Mouse (Mus musculus) testis, adult 10 weeks (tissue): ENCODE data around the gene Cemip. TPM values are rescaled to one million over a fixed set of nuclear protein-coding genes. Genes with fewer than 3 reads are reported as not detected.

ENCODE experiments used
- polyA plus RNA-seq: library from polyadenylated mRNA; stranded (reverse); fragments of 350-450 nt; fragmentation: Illumina TruSeq; extraction: RNeasy Lipid Tissue Mini Kit (QIAGEN cat#74804); gene quantifications from one replicate; pipeline ENCODE4 v1.2.3, GENCODE M21; 2014; ENCODE audit warnings: low read depth, low replicate concordance

Cemip gene
- polyA plus RNA-seq = 3.3 TPM

DNA sequence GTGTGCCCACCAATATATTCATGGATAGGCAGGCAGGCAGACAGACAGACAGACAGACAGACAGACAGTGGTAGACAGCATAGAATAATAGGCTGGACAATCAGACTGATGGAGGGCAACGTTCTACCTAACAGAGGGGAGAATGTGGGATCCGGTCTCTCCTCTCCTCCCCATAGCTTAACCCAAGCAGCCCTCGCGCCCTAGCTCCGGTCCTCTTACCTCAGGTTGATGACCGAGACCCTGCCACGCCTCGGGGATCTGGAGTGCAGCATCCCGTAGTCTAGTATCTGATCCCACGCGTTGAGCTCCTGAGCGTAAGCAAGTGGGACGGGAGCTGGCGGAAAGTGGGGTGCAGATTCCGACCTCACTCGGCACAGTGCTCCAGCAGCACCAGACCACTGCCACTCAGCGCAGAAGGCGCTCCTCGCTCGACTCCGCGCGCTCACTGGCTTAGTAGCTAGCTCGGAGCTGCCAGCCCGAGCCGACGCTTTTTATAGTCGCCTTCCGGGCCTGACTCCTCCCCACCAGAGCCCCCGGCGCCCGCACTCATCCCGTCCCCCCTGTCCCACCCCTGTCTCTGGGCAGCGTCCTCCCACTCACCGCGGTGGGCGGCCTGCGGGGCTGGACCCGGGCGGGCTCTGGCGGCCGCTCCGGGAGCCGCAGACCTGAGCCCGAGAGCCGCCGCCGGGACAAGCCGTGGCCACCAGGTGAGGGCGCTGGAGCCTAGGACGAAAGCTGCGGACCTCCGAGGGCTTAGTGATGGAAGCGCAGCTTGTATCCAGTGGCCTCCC lies at the start of gene Cemip:
Cemip (minus strand) TSS at position 464 of the 791 bp plus-strand sequence.

GRCm38 (mm10) chr7:83884021-83884658 lies 202.2 kb downstream of the Cemip start, which contains the start of the genes Tlnrd1 and Mesd:
Gene Tlnrd1, minus strand, starts transcription at chr7:83884305.
Gene Mesd, plus strand, starts transcription at chr7:83884466.

Other genes with a start within 250 kb of the Cemip start
- gene Tlnrd1, start 202.2 kb downstream of the Cemip start, polyA plus RNA-seq = 1.5 TPM
- gene Mesd, start 202.0 kb downstream of the Cemip start, polyA plus RNA-seq = 59.8 TPM
- gene Abhd17c, start 65.4 kb upstream of the Cemip start, polyA plus RNA-seq = 16.1 TPM